Mouse (Mus musculus) liver, postnatal 0 days (tissue): ENCODE data around the gene Tcfl5.

Experiments
- CTCF ChIP-seq: sonication (generic); IDR thresholded peaks from 2 replicates; pipeline ENCODE4 v1.5.1; 2016; ENCODE audit warnings: antibody characterized with exemption, low read depth
- EP300 ChIP-seq: IDR thresholded peaks from 2 replicates; pipeline ENCODE4 v1.6.1; 2016; ENCODE audit warnings: antibody characterized with exemption, low read depth, mild to moderate bottlenecking

DNA sequence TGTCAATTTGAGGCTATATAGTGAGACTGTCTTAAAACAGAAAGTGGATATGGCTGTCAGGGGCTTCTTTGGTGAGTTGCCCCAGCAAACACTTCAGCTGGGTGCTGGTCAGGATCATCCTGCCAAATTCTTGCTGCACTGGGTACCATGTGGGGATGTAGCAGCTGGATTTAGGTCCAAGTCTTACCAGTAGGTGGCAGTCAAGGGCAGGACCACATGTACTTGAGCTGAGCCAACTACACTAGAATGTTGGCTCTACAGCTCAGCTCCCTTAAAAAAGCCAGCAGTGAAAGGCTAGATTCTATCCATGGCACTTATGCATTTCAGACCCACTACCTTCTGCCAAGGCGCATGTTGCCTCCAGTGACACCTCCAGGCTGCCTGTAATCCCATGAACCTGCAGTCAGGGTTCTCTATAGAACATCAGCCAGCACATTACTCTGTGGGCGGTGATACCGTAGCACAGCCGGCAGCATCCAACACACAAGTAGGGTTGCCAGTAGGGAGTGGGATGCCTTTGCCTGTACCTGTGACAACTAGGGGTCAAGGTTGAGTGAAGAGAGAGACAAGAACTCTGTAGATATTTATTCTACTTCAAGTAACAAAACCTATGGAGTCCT is 15.0 kb upstream of the Tcfl5 start:
- TF ChIP-seq CTCF: peak; percentile 89
- TF ChIP-seq EP300: no peak
